Mouse (Mus musculus): Measurements from ENCODE around the gene Sertad4. TPM values are rescaled to one million over a fixed set of nuclear protein-coding genes. Genes with fewer than 3 reads are reported as not detected.

The Sertad4 gene
- total RNA-seq, 1 experiment, result 1.6 TPM

- H3K27ac ChIP-seq (ENCODE audit: insufficient read depth, low read depth, low read length, poor library complexity, severe bottlenecking), result no peak overlapping the region
- TF ChIP-seq HCFC1 (IDR thresholded peaks at IDR 0.05; ENCODE audit: borderline replicate concordance, insufficient read depth, low read length), result no peak
- no peak for TF ChIP-seq ZC3H11A (IDR thresholded peaks at IDR 0.05; ENCODE audit: borderline replicate concordance, low read depth, low read length)
- no peak for TF ChIP-seq MAFK (IDR thresholded peaks at IDR 0.05; ENCODE audit: insufficient read depth, low read depth, low read length)
- no peak for TF ChIP-seq ZNF384 (IDR thresholded peaks at IDR 0.05; ENCODE audit: low read depth, low read length)
- TF ChIP-seq CHD2 (IDR thresholded peaks at IDR 0.05; ENCODE audit: low read depth, low read length), result no peak
- H3K4me1 ChIP-seq (ENCODE audit: control insufficient read depth in 2 of 2, insufficient read depth in 2 of 2, low read length in 2 of 2, poor library complexity in 1 of 2), result peaks cover 0 to 7% of the 10 kb centered on the region in 2 experiments; a peak in 2 of 4 replicates
- H3K9me3 ChIP-seq (ENCODE audit: control insufficient read depth, insufficient read depth, low read depth, low read length), result no peaks in the 10 kb centered on the region
- no peak for DNase-seq (ENCODE audit: low read depth, low spot score)
- no peak overlapping the region for H3K9ac ChIP-seq (ENCODE audit: insufficient read depth, low read depth, low read length, poor library complexity, severe bottlenecking)
- no peaks in the 10 kb centered on the region for H3K36me3 ChIP-seq (ENCODE audit: control insufficient read depth, insufficient read depth, low read length, poor library complexity, severe bottlenecking)
- no peak overlapping the region for H3K4me3 ChIP-seq (ENCODE audit: insufficient read depth in 1 of 2, low read depth in 1 of 2, low read length in 2 of 2, poor library complexity in 1 of 2, severe bottlenecking in 1 of 2)
- in situ Hi-C loops (cut with MboI; ENCODE audit: low sequenced_read_pairs in 2 of 2, unreplicated experiment in 2 of 2), result no loop called here
Measured at GRCm38 (mm10) chr1:192856411-192856810, 855 bp upstream of the Sertad4 start.

- Histone ChIP-seq H3K36me3 (ENCODE audit: control insufficient read depth, insufficient read depth, low read length, poor library complexity, severe bottlenecking) (no peaks in the 10 kb centered on the region), H3K4me1 (ENCODE audit: control insufficient read depth in 2 of 2, insufficient read depth in 2 of 2, low read length in 2 of 2, poor library complexity in 1 of 2) (peaks cover 0 to 7% of the 10 kb centered on the region in 2 experiments; a peak in 2 of 4 replicates), H3K27ac (ENCODE audit: insufficient read depth, low read depth, low read length, poor library complexity, severe bottlenecking) (no peak overlapping the region), H3K4me3 (ENCODE audit: insufficient read depth in 1 of 2, low read depth in 1 of 2, low read length in 2 of 2, poor library complexity in 1 of 2, severe bottlenecking in 1 of 2) (peak overlapping the region; percentile 73 to 95), H3K9ac (ENCODE audit: insufficient read depth, low read depth, low read length, poor library complexity, severe bottlenecking) (peak overlapping the region; percentile 76), H3K9me3 (ENCODE audit: control insufficient read depth, insufficient read depth, low read depth, low read length) (no peaks in the 10 kb centered on the region)
- no peak for DNase-seq (ENCODE audit: low read depth, low spot score)
- in situ Hi-C loops (cut with MboI; ENCODE audit: low sequenced_read_pairs in 2 of 2, unreplicated experiment in 2 of 2), result no loop called here
- TF ChIP-seq ZC3H11A (IDR thresholded peaks at IDR 0.05; ENCODE audit: borderline replicate concordance, low read depth, low read length) (no peak), ZNF384 (IDR thresholded peaks at IDR 0.05; ENCODE audit: low read depth, low read length) (no peak), HCFC1 (IDR thresholded peaks at IDR 0.05; ENCODE audit: borderline replicate concordance, insufficient read depth, low read length) (no peak), CHD2 (IDR thresholded peaks at IDR 0.05; ENCODE audit: low read depth, low read length) (no peak), MAFK (IDR thresholded peaks at IDR 0.05; ENCODE audit: insufficient read depth, low read depth, low read length) (no peak)
Measured at GRCm38 (mm10) chr1:192854819-192855271, 711 bp downstream of the Sertad4 start.

DNA sequence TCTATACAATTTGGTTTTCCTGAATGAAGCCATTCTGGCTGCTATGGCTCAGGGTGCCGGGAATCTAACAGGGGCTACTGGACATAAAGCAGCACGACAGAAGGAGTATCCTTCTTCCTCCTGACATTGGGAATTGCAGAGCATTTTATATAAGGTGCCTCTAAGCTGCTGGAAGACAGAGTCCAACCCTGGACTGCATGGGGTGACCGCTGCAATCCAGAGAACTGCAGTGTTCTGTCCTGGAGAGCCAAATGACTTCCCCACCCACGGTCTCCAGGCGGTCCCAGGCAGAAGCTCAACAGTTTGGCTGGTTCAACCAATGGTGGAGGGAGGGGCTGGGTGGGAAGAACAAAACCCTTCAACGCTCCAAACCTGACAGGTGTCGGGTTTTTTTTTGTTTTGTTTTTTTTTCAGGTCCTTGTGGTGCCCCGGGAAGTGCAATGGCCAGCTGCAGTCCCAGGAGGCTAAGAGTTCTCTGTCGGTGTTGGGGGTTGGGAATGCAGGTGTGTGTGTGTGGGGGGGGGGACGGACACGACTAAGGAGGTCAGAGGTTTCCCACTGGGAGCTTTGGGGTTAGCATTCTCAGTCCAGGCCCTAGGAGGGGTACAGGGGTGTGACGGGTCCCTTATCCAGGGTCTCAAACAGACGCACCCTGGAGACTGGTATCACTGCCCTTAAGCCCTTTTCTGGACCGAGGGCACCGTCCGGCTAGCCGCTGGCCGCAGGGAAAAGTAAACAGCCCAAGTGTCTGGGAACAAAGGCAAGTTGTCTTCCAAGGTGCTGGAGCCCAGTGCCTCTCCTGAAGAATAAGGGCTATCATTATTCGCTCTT is 1.4 kb downstream of the Sertad4 start:
- Histone ChIP-seq H3K4me1 (ENCODE audit: control insufficient read depth in 2 of 2, insufficient read depth in 2 of 2, low read length in 2 of 2, poor library complexity in 1 of 2) (peaks cover 0 to 7% of the 10 kb centered on the region in 2 experiments; a peak in 2 of 4 replicates), H3K27ac (ENCODE audit: insufficient read depth, low read depth, low read length, poor library complexity, severe bottlenecking) (no peak overlapping the region), H3K9ac (ENCODE audit: insufficient read depth, low read depth, low read length, poor library complexity, severe bottlenecking) (no peak overlapping the region; the same call in 1 of the 2 replicates), H3K4me3 (ENCODE audit: insufficient read depth in 1 of 2, low read depth in 1 of 2, low read length in 2 of 2, poor library complexity in 1 of 2, severe bottlenecking in 1 of 2) (peak overlapping the region; percentile 73 to 95), H3K9me3 (ENCODE audit: control insufficient read depth, insufficient read depth, low read depth, low read length) (no peaks in the 10 kb centered on the region), H3K36me3 (ENCODE audit: control insufficient read depth, insufficient read depth, low read length, poor library complexity, severe bottlenecking) (no peaks in the 10 kb centered on the region; the same call in 1 of the 2 replicates)
- in situ Hi-C loops (cut with MboI; ENCODE audit: low sequenced_read_pairs in 2 of 2, unreplicated experiment in 2 of 2), result no loop called here
- TF ChIP-seq ZC3H11A (IDR thresholded peaks at IDR 0.05; ENCODE audit: borderline replicate concordance, low read depth, low read length) (no peak), HCFC1 (IDR thresholded peaks at IDR 0.05; ENCODE audit: borderline replicate concordance, insufficient read depth, low read length) (no peak), ZNF384 (IDR thresholded peaks at IDR 0.05; ENCODE audit: low read depth, low read length) (no peak), MAFK (IDR thresholded peaks at IDR 0.05; ENCODE audit: insufficient read depth, low read depth, low read length) (no peak), CHD2 (IDR thresholded peaks at IDR 0.05; ENCODE audit: low read depth, low read length) (no peak)
- no peak for DNase-seq (ENCODE audit: low read depth, low spot score)

- Histone ChIP-seq H3K27ac (ENCODE audit: insufficient read depth, low read depth, low read length, poor library complexity, severe bottlenecking) (no peak overlapping the region), H3K36me3 (ENCODE audit: control insufficient read depth, insufficient read depth, low read length, poor library complexity, severe bottlenecking) (no peaks in the 10 kb centered on the region; the same call in 1 of the 2 replicates), H3K9me3 (ENCODE audit: control insufficient read depth, insufficient read depth, low read depth, low read length) (no peaks in the 10 kb centered on the region), H3K4me3 (ENCODE audit: insufficient read depth in 1 of 2, low read depth in 1 of 2, low read length in 2 of 2, poor library complexity in 1 of 2, severe bottlenecking in 1 of 2) (no peak overlapping the region), H3K4me1 (ENCODE audit: control insufficient read depth in 2 of 2, insufficient read depth in 2 of 2, low read length in 2 of 2, poor library complexity in 1 of 2) (peaks cover 0 to 7% of the 10 kb centered on the region in 2 experiments; a peak in 2 of 4 replicates), H3K9ac (ENCODE audit: insufficient read depth, low read depth, low read length, poor library complexity, severe bottlenecking) (no peak overlapping the region)
- in situ Hi-C loops (cut with MboI; ENCODE audit: low sequenced_read_pairs in 2 of 2, unreplicated experiment in 2 of 2), result no loop called here
- no peak for DNase-seq (ENCODE audit: low read depth, low spot score)
- no peak for TF ChIP-seq ZC3H11A (IDR thresholded peaks at IDR 0.05; ENCODE audit: borderline replicate concordance, low read depth, low read length)
- no peak for TF ChIP-seq CHD2 (IDR thresholded peaks at IDR 0.05; ENCODE audit: low read depth, low read length)
- no peak for TF ChIP-seq HCFC1 (IDR thresholded peaks at IDR 0.05; ENCODE audit: borderline replicate concordance, insufficient read depth, low read length)
- no peak for TF ChIP-seq MAFK (IDR thresholded peaks at IDR 0.05; ENCODE audit: insufficient read depth, low read depth, low read length)
- TF ChIP-seq ZNF384 (IDR thresholded peaks at IDR 0.05; ENCODE audit: low read depth, low read length), result no peak
Measured at GRCm38 (mm10) chr1:192853429-192853828, 2.1 kb downstream of the Sertad4 start.

Measured in ES-E14 (cell line).